In genomic region chr4:131919506-131920140, GRCm38 (mm10) we compare ENCODE assay signal across 9 mouse cellular contexts. TPM values are rescaled to one million over a fixed set of nuclear protein-coding genes. Genes with fewer than 3 reads are reported as not detected.
DNase-seq lines count a peak whose midpoint lies in the region; ATAC-seq and TF ChIP-seq lines count a peak whose summit lies in the region.
"Had no signal": no experiment of that assay in that cellular context is flagged by ENCODE, and none has a peak within 500 bp of the region (broad histone marks: within the 10 kb centered on the region; RNA-seq: fewer than 3 reads in every experiment).

No protein-coding gene starts in this region.

- H3K9ac ChIP-seq in heart, embryonic 14.5 days (ENCODE audit: low read length): peak overlapping the region; percentile 81
- peak overlapping the region; percentile 66 for H3K9ac ChIP-seq in ES-Bruce4 (ENCODE audit: low read depth, poor library complexity, severe bottlenecking)
- H3K9ac ChIP-seq in embryonic facial prominence, embryonic 14.5 days (ENCODE audit: low read depth, low read length): peak overlapping the region; percentile 86
- H3K9ac ChIP-seq in liver, embryonic 12.5 days: no peak overlapping the region

- H3K27me3 ChIP-seq in heart, embryonic 14.5 days (ENCODE audit: control insufficient read depth, insufficient read depth, low read length): peaks cover 11% of the 10 kb centered on the region
- H3K27me3 ChIP-seq in ES-Bruce4 (ENCODE audit: control insufficient read depth, insufficient read depth, low read length, poor library complexity, severe bottlenecking): peaks cover 11% of the 10 kb centered on the region
- H3K27me3 ChIP-seq in embryonic facial prominence, embryonic 14.5 days (replicated peaks; ENCODE audit: control insufficient read depth, insufficient read depth, low read length): peaks cover 32% of the 10 kb centered on the region
- peaks cover 100% of the 10 kb centered on the region for H3K27me3 ChIP-seq in liver, embryonic 12.5 days (replicated peaks)

- H3K4me2 ChIP-seq in heart, embryonic 14.5 days (ENCODE audit: low read length): peak overlapping the region; percentile 88
- H3K4me2 ChIP-seq in embryonic facial prominence, embryonic 14.5 days (ENCODE audit: low read depth, low read length): peak overlapping the region; percentile 81
- H3K4me2 ChIP-seq in liver, embryonic 12.5 days: peak overlapping the region; percentile 70

- DNase-seq in heart, adult 8-10 months (ENCODE audit: low spot score): no peak
- no peak for DNase-seq in embryonic facial prominence, embryonic 14.5 days (ENCODE audit: low spot score)
- no peak for DNase-seq in ovary, postnatal 10 days (ENCODE audit: low spot score)
- no peak for DNase-seq in thymus, postnatal 10 days (ENCODE audit: low spot score in 2 of 2)
- no peak for DNase-seq in urinary bladder, postnatal 4 days (ENCODE audit: low spot score in 2 of 2)

- ATAC-seq in heart, embryonic 14.5 days (ENCODE audit: insufficient number of reproducible peaks, insufficient read depth, low FRiP score, low read depth): no peak
- no peak for ATAC-seq in embryonic facial prominence, embryonic 14.5 days (ENCODE audit: low read depth)
- ATAC-seq in liver, embryonic 12.5 days: no peak

- peak overlapping the region; percentile 81 to 91 for H3K27ac ChIP-seq in heart, embryonic 14.5 days (replicated peaks in 1 of 2; ENCODE audit: control insufficient read depth in 1 of 2, insufficient read depth in 1 of 2, low read depth in 2 of 2, low read length in 2 of 2)
- H3K27ac ChIP-seq in ES-Bruce4 (ENCODE audit: insufficient read depth, low read length): no peak overlapping the region
- H3K27ac ChIP-seq in embryonic facial prominence, embryonic 14.5 days (replicated peaks; ENCODE audit: low read depth, low read length): peak overlapping the region; percentile 97
- peak overlapping the region; percentile 59; the same call in 1 of the 2 replicates for H3K27ac ChIP-seq in liver, embryonic 12.5 days

- H3K4me1 ChIP-seq in heart, embryonic 14.5 days (ENCODE audit: control insufficient read depth in 2 of 2, insufficient read depth in 2 of 2, low read length in 2 of 2): peaks cover 50 to 82% of the 10 kb centered on the region in 2 experiments
- no peaks in the 10 kb centered on the region for H3K4me1 ChIP-seq in ES-Bruce4 (ENCODE audit: control insufficient read depth, insufficient read depth, low read length)
- peaks cover 55% of the 10 kb centered on the region for H3K4me1 ChIP-seq in embryonic facial prominence, embryonic 14.5 days (ENCODE audit: control insufficient read depth, insufficient read depth, low read length)
- peaks cover 60% of the 10 kb centered on the region for H3K4me1 ChIP-seq in liver, embryonic 12.5 days

- no peak for TF ChIP-seq POLR2A in ES-Bruce4 (IDR thresholded peaks at IDR 0.05; ENCODE audit: insufficient read depth, low read length)

- WGBS in heart, embryonic 14.5 days: 11% methylated on average over 15 of the region's 15 CpGs
- WGBS in embryonic facial prominence, embryonic 14.5 days: 17% methylated on average over 14 of the region's 15 CpGs
- WGBS in liver, embryonic 12.5 days (ENCODE audit: insufficient replicate concordance): 18% methylated on average over 15 of the region's 15 CpGs

- no peak for TF ChIP-seq CTCF in ES-Bruce4 (IDR thresholded peaks at IDR 0.05; ENCODE audit: low read depth, low read length)

- H3K9me3 ChIP-seq in heart, embryonic 14.5 days (ENCODE audit: control insufficient read depth, low read length): no peaks in the 10 kb centered on the region
- no peaks in the 10 kb centered on the region for H3K9me3 ChIP-seq in ES-Bruce4 (replicated peaks; ENCODE audit: control insufficient read depth, insufficient read depth, low read length, poor library complexity, severe bottlenecking)
- no peaks in the 10 kb centered on the region for H3K9me3 ChIP-seq in embryonic facial prominence, embryonic 14.5 days (ENCODE audit: control insufficient read depth, low read length)
- no peaks in the 10 kb centered on the region for H3K9me3 ChIP-seq in liver, embryonic 12.5 days (replicated peaks)

- peak overlapping the region; percentile 72 to 75 for H3K4me3 ChIP-seq in heart, embryonic 14.5 days (ENCODE audit: control insufficient read depth in 1 of 2, insufficient read depth in 1 of 2, low read depth in 1 of 2, low read length in 2 of 2)
- peak overlapping the region; percentile 42 for H3K4me3 ChIP-seq in ES-Bruce4 (ENCODE audit: low read depth, low read length)
- peak overlapping the region; percentile 73 for H3K4me3 ChIP-seq in embryonic facial prominence, embryonic 14.5 days (ENCODE audit: low read depth, low read length)
- H3K4me3 ChIP-seq in liver, embryonic 12.5 days: peak overlapping the region; percentile 58; the same call in 1 of the 2 replicates

- no peak for TF ChIP-seq EP300 in ES-Bruce4 (IDR thresholded peaks at IDR 0.05; ENCODE audit: insufficient read depth, low read depth, low read length)

- H3K36me3 ChIP-seq in heart, embryonic 14.5 days (ENCODE audit: control insufficient read depth, insufficient read depth, low read length): peaks cover 9% of the 10 kb centered on the region; the same call in 1 of the 2 replicates
- H3K36me3 ChIP-seq in ES-Bruce4 (ENCODE audit: control insufficient read depth, insufficient read depth, low read length, poor library complexity, severe bottlenecking): no peaks in the 10 kb centered on the region
- H3K36me3 ChIP-seq in embryonic facial prominence, embryonic 14.5 days (ENCODE audit: control insufficient read depth, insufficient read depth, low read length): peaks cover 11% of the 10 kb centered on the region
- H3K36me3 ChIP-seq in liver, embryonic 12.5 days: peaks cover 26% of the 10 kb centered on the region

RNA-seq across cellular contexts. Expression of gene Tmem200b, which starts 1.9 kb away (rescaled TPM):
- polyA plus RNA-seq in heart, embryonic 14.5 days (2014; fragmentation: Nextera tagmentation; extraction: Ambion mirVana): 3.6 and 4.3 TPM in 2 replicates
- 1 to 10 TPM; 4.3 to 6.5 (median 5.1) TPM for total RNA-seq in heart, adult 8-10 months (2022)
- polyA plus RNA-seq in ES-Bruce4 (2011; ENCODE audit: insufficient read depth, insufficient read length, low read depth, missing spikeins): not detected in 2 replicates
- 6.6 and 6.9 TPM in 2 replicates for polyA plus RNA-seq in embryonic facial prominence, embryonic 14.5 days (2014; fragmentation: Nextera tagmentation; extraction: Ambion mirVana)
- 0.81 and 1.3 TPM in 2 replicates for polyA plus RNA-seq in liver, embryonic 12.5 days (2016; fragmentation: Nextera tagmentation; extraction: Ambion mirVana)
- total RNA-seq: megakaryocyte progenitor cell, adult 5-6 weeks had no signal

RNA-seq across cellular contexts. Expression of gene Srsf4, which starts 46.2 kb away (rescaled TPM):
- polyA plus RNA-seq in heart, embryonic 14.5 days (2014; fragmentation: Nextera tagmentation; extraction: Ambion mirVana): 63.6 and 69.1 TPM in 2 replicates
- 10 to 100 TPM; 28.6 to 34.4 (median 32.5) TPM for total RNA-seq in heart, adult 8-10 months (2022)
- polyA plus RNA-seq in ES-Bruce4 (2011; ENCODE audit: insufficient read depth, insufficient read length, low read depth, missing spikeins): 71.4 and 74.5 TPM in 2 replicates
- polyA plus RNA-seq in embryonic facial prominence, embryonic 14.5 days (2014; fragmentation: Nextera tagmentation; extraction: Ambion mirVana): 87.3 and 96.8 TPM in 2 replicates
- 94.9 and 97.5 TPM in 2 replicates for polyA plus RNA-seq in liver, embryonic 12.5 days (2016; fragmentation: Nextera tagmentation; extraction: Ambion mirVana)
